Mouse (Mus musculus) liver, embryonic 14.5 days (tissue): Measurements from ENCODE around the gene Col4a3. TPM values are rescaled to one million over a fixed set of nuclear protein-coding genes. Genes with fewer than 3 reads are reported as not detected.

Experiments used
- ATAC-seq: fragments of 200-750 bp; cut with Nextera tagmentation; 2 replicates; pipeline ENCODE4 v1.8.0; 2017; ENCODE audit warnings: moderate number of reproducible peaks, mild to moderate bottlenecking, moderate library complexity; ENCODE audit not compliant: insufficient read depth
- DNase-seq, 3 experiments: peaks; one replicate each; pipeline ENCODE4 v3.0.0-alpha.2; 2012 to 2013; ENCODE audit warnings: low read depth in 3 of 3, low spot score in 3 of 3
- H3K27ac ChIP-seq: fragments of 300-500 bp; sonication (generic); 2 replicates; pipeline ENCODE4 v1.5.1; 2014; ENCODE audit warnings: moderate library complexity, mild to moderate bottlenecking, control low read depth, inconsistent platforms
- H3K27me3 ChIP-seq: fragments of 300-500 bp; sonication (generic); 2 replicates; pipeline ENCODE4 v1.6.1; 2014; ENCODE audit warnings: mild to moderate bottlenecking, low read length, moderate library complexity; ENCODE audit not compliant: control insufficient read depth, insufficient read depth
- H3K36me3 ChIP-seq: fragments of 300-500 bp; sonication (generic); replicated peaks from 2 replicates; pipeline ENCODE4 v1.6.1; 2014; ENCODE audit warnings: low read depth; ENCODE audit not compliant: control insufficient read depth, insufficient read depth
- H3K4me1 ChIP-seq, 2 experiments: fragments of 200-500 bp in 1 of 2; fragments of 300-500 bp in 1 of 2; sonication (generic) in 1 of 2; replicated peaks; 2 replicates each; pipeline ENCODE4 v1.6.1; 2012 to 2014; ENCODE audit warnings: antibody characterized with exemption in 1 of 2, inconsistent platforms in 1 of 2, low read length in 1 of 2; ENCODE audit not compliant: control insufficient read depth in 2 of 2, insufficient read depth in 2 of 2
- H3K4me2 ChIP-seq: fragments of 300-500 bp; sonication (generic); 2 replicates; pipeline ENCODE4 v1.6.1; 2014; ENCODE audit warnings: low read depth, mild to moderate bottlenecking, control low read depth, moderate library complexity
- H3K4me3 ChIP-seq, 2 experiments: fragments of 200-500 bp in 1 of 2; fragments of 300-500 bp in 1 of 2; sonication (generic) in 1 of 2; 2 replicates each; pipeline ENCODE4 v1.5.1; 2012 to 2014; ENCODE audit warnings: low read depth in 2 of 2, low read length in 2 of 2, mild to moderate bottlenecking in 2 of 2, control low read depth in 1 of 2, inconsistent platforms in 1 of 2, moderate library complexity in 1 of 2; ENCODE audit not compliant: insufficient read depth in 1 of 2
- H3K9ac ChIP-seq: fragments of 300-500 bp; sonication (generic); replicated peaks from 2 replicates; pipeline ENCODE4 v1.6.1; 2014; ENCODE audit warnings: mild to moderate bottlenecking, control low read depth, moderate library complexity
- H3K9me3 ChIP-seq: fragments of 300-500 bp; sonication (generic); 2 replicates; pipeline ENCODE4 v1.6.1; 2016; ENCODE audit warnings: low read length, mixed read lengths; ENCODE audit not compliant: control insufficient read depth
- CTCF ChIP-seq: IDR thresholded peaks from 2 replicates; pipeline ENCODE4 v1.5.1; 2016; ENCODE audit warnings: antibody characterized with exemption, low read depth, control low read depth
- EP300 ChIP-seq: IDR thresholded peaks from 2 replicates; pipeline ENCODE4 v1.6.1; 2016; ENCODE audit warnings: antibody characterized with exemption, low read depth
- WGBS: fragments of 180-500 bp; shearing (Covaris S2); extraction: QIAGEN DNeasy Blood & Tissue Kit; methylation state at CpG from one replicate; pipeline ENCODE4 v1.1.7; 2014; ENCODE audit not compliant: insufficient replicate concordance; 5-methylcytosine and 5-hydroxymethylcytosine counted together
- polyA plus RNA-seq, 2 experiments: library from polyadenylated mRNA; depleted of rRNA in 1 of 2; stranded (reverse) in 1 of 2; unstranded in 1 of 2; fragments of >200 nt; fragmentation: Nextera tagmentation in 1 of 2; extraction: Ambion mirVana in 1 of 2; gene quantifications; 2 replicates each; pipeline versions ENCODE4 v1.2.1 to v1.2.3; 2012 to 2014

Gene Col4a3
- polyA plus RNA-seq, 2 experiments = 0.10 TPM

DNA sequence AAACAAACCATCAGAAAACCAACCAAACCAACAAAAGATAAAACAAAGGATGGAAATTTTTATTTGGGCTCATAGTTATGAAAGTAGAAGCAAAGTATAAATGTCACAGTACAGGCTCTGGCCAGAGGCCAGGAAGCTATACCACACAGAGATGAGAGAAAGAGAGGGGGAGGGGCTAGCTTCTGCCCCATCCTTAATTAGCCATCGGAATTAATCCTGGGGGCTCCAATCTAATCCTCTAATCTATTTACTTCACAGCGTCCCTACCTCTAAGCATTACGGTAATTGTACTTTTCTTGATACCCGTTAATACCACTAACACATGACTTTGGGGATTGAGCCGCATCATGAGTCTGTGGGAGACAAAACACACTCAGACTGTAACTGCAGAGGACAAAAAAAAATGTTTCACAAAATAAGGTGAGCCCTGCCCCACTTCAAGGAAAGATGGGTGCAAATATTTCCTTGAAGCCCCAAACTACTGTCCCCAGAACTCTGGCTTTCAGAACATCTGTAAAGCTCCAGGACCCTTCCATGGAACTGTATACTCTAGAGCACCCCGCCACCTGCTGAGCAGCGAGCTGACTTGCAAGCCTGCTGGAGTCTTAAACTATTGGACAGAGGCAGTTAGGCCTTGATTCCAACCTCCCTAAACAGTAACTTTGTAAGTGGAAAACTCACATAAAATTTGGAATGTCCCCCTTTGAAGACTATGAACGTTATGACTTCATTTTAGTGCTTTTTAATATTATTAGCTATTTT lies 41.3 kb upstream of the Col4a3 start:
- Histone ChIP-seq H3K4me2 (no peak overlapping the region), H3K36me3 (no peaks in the 10 kb centered on the region), H3K4me3 (no peak overlapping the region), H3K27me3 (no peaks in the 10 kb centered on the region), H3K9ac (no peak overlapping the region), H3K9me3 (no peaks in the 10 kb centered on the region), H3K4me1 (no peaks in the 10 kb centered on the region), H3K27ac (no peak overlapping the region)
- no peak for TF ChIP-seq CTCF
- no peak for TF ChIP-seq EP300
- DNase-seq = no peak
- WGBS = 61% methylated on average over 8 of the region's 8 CpGs
- ATAC-seq = no peak

DNA sequence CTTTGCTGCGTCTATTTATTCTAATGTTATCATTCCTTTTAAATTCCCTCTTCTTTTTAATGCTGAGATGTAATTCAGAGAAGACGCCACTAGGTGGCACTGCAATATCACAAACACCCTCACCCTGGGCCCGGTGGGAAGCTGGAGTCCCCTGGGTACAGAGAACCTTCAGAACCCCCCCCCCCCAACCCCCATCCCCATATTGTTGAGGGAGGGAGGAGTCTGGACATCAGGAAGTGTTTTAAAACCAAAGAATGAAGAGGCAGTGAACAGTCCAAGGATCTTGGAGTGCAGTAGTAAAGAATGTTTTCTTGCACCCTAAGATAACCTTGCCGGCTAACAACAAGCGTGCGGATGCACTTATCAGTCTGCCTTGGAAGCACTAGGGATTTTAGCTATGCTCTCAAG lies 32.3 kb upstream of the Col4a3 start:
- 35% methylated on average over 6 of the region's 6 CpGs for WGBS
- Histone ChIP-seq H3K27ac (no peak overlapping the region), H3K9ac (no peak overlapping the region), H3K4me2 (no peak overlapping the region), H3K36me3 (no peaks in the 10 kb centered on the region), H3K9me3 (no peaks in the 10 kb centered on the region), H3K27me3 (no peaks in the 10 kb centered on the region), H3K4me1 (no peaks in the 10 kb centered on the region), H3K4me3 (no peak overlapping the region)
- DNase-seq (peak in 2 of 3 experiments; percentile 14 to 18), ATAC-seq (no peak)
- TF ChIP-seq CTCF = peak; percentile 67
- no peak for TF ChIP-seq EP300

DNA sequence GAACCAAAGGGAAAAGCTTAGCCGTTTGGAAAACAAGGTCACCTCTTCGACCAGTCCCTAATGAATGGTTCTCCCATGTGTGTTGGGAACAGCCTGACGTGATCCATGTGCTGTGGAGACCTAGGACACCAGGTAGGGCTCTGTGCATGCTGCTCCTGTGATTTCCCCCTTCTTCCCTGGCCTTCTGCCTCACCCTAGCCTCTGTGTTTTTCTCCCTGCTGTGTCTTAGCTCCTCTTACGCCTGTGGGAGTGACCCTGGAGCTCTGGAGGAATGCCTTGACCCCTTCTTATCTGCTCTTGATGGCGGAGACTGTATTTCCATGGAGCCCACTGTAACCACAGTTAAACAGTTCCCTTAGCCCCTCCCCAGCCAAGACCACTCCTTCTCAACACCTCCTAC lies 31.8 kb upstream of the Col4a3 start:
- TF ChIP-seq CTCF (no peak), EP300 (no peak)
- Histone ChIP-seq H3K4me1 (no peaks in the 10 kb centered on the region), H3K9me3 (no peaks in the 10 kb centered on the region), H3K27me3 (no peaks in the 10 kb centered on the region), H3K36me3 (no peaks in the 10 kb centered on the region), H3K9ac (no peak overlapping the region), H3K4me2 (no peak overlapping the region), H3K4me3 (no peak overlapping the region), H3K27ac (no peak overlapping the region)
- ATAC-seq (no peak), DNase-seq (no peak)
- 45% methylated on average over 5 of the region's 5 CpGs for WGBS

DNA sequence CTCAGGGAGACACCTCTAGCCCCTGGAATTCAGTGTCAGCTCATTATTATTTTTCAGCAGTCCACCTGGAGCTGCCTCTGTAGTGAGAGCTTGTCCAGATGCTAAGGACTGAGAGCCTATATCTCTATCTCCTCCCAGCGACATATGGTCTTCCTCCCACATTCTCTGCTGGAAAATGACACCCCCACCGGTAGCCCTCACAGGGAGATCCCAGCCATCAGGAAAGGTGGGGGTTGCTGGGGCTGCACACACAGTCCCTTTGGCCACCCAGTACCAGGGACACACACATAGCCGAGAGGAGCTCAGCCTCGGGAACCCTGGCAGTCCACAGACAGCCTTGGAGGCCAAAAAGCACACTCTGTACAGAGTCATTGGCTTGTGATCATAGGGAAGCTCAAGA lies 26.5 kb upstream of the Col4a3 start:
- Histone ChIP-seq H3K4me1 (no peaks in the 10 kb centered on the region), H3K27ac (no peak overlapping the region), H3K36me3 (no peaks in the 10 kb centered on the region), H3K4me2 (no peak overlapping the region), H3K9me3 (no peaks in the 10 kb centered on the region), H3K4me3 (no peak overlapping the region), H3K27me3 (no peaks in the 10 kb centered on the region), H3K9ac (no peak overlapping the region)
- WGBS = 46% methylated on average over 4 of the region's 4 CpGs
- ATAC-seq = no peak
- no peak for DNase-seq
- TF ChIP-seq CTCF (no peak), EP300 (no peak)

DNA sequence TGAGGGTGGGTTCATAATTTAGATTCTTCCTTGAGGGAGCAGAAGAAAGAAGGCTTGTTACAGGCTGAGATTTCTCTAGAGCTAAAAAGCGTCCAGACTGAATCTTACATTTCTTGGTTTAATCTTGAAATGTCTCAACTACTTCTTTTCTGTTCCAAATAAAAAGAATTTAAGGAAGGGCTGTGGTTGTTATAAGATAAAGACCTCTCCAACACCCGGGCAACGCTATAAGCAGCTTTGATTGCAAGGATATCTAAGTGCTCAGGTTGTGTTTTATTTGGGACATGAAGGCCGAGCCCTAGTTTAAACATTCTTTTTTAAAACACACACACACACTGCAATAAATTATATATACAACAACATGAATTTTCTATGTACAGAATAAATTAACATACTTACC lies 17.3 kb upstream of the Col4a3 start:
- H3K4me2 ChIP-seq = no peak overlapping the region
- no peak overlapping the region for H3K4me3 ChIP-seq
- H3K4me1 ChIP-seq = no peaks in the 10 kb centered on the region
- 47% methylated on average over 4 of the region's 4 CpGs for WGBS
- no peaks in the 10 kb centered on the region for H3K9me3 ChIP-seq
- no peak for ATAC-seq
- no peak overlapping the region for H3K9ac ChIP-seq
- H3K36me3 ChIP-seq = no peaks in the 10 kb centered on the region
- TF ChIP-seq EP300 = no peak
- TF ChIP-seq CTCF = no peak
- no peak overlapping the region for H3K27ac ChIP-seq
- H3K27me3 ChIP-seq = no peaks in the 10 kb centered on the region
- DNase-seq = no peak
